Mouse (Mus musculus): ENCODE results near the gene Tlk1. TPM values are rescaled to one million over a fixed set of nuclear protein-coding genes. Genes with fewer than 3 reads are reported as not detected.

Gene Tlk1
- total and polyA plus RNA-seq, 3 experiments = 13.1 to 37.6 (median 17.4) TPM

DNA sequence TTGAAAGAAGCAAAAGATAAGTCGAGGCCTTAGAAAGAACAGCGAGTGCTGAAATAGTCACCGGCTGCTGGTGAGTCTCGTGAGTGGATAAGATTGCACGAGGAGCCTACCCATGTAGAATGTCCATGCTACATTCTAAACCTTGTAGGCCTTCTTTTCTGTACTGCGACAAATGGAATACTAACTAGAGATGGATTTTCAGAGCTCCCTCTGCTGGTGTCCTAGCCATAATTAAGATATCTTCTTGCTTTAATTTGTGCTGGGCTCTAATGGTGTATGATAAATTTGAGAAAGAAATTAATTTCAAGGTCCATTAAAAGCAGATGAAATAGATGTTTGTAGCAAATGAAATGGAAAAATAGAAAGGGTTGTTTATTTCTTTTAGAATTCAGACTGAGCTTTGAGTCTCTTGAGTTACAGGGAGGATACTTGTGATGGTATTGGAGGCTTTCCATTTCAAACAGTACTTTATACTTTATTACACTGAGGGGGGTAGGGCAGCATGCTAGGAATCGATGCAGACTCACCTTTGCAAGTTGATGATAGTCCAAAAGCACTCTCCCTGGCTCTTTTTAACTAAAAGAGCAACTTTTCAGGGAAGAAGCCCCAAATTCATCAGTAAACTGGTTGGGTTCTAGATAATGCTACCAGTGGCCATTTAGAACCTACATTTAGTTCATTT is 151.9 kb downstream of the Tlk1 start:
- Histone ChIP-seq H3K36me3 (replicated peaks in 1 of 2; ENCODE audit: control insufficient read depth in 1 of 2, insufficient read depth in 1 of 2, low read length in 1 of 2) (peaks cover 6 to 51% of the 10 kb centered on the region in 2 experiments), H3K79me2 (replicated peaks; ENCODE audit: control insufficient read depth, extremely low read depth, insufficient read depth, poor library complexity, severe bottlenecking) (peaks cover 50% of the 10 kb centered on the region), H3K27ac (ENCODE audit: insufficient read depth, low read depth) (no peak overlapping the region), H3K4me1 (ENCODE audit: control insufficient read depth in 1 of 2, insufficient read depth in 2 of 2) (peaks cover 14 to 33% of the 10 kb centered on the region in 2 experiments; a peak in 3 of 4 replicates), H3K9me3 (replicated peaks; ENCODE audit: low read length) (no peaks in the 10 kb centered on the region), H3K4me3 (replicated peaks in 1 of 3; ENCODE audit: low read depth in 2 of 3, low read length in 2 of 3, poor library complexity in 1 of 3) (no peak overlapping the region), H3K4me2 (ENCODE audit: insufficient read depth, low read depth, poor library complexity, severe bottlenecking) (no peak overlapping the region), H3K9ac (ENCODE audit: insufficient read depth, low read depth) (no peak overlapping the region), H3K27me3 (replicated peaks) (no peaks in the 10 kb centered on the region)
- DNase-seq (ENCODE audit: extremely low read depth) = peak; percentile 16
- in situ Hi-C loops (cut with MboI; ENCODE audit: low pct_ligation_motif_present, low pct_unique_long_range_greater_than_20kb, low sequenced_read_pairs) = no loop called here
- dilution Hi-C loops (cut with MboI; ENCODE audit: extremely low pct_ligation_motif_present, extremely low pct_unique_long_range_greater_than_20kb, low sequenced_read_pairs) = no loop called here
- no peak for TF ChIP-seq PAX5 (IDR thresholded peaks at IDR 0.05; ENCODE audit: low read length)
- no peak for TF ChIP-seq MAFK (IDR thresholded peaks at IDR 0.05; ENCODE audit: insufficient replicate concordance, low read length)
- TF ChIP-seq KAT2A (IDR thresholded peaks at IDR 0.05; ENCODE audit: insufficient replicate concordance, low read length) = no peak
- peak in 1 of 2 experiments; percentile 56; a peak in 2 of 4 replicates for TF ChIP-seq CTCF (conservative IDR thresholded peaks at IDR 0.05 in 1 of 2, IDR thresholded peaks at IDR 0.05 in 1 of 2; ENCODE audit: low read depth in 2 of 2, low read length in 2 of 2)
- peak; percentile 6 for TF ChIP-seq RAD21 (IDR thresholded peaks at IDR 0.05; ENCODE audit: low read depth, low read length)
- TF ChIP-seq NELFE (IDR thresholded peaks at IDR 0.05; ENCODE audit: low read depth, low read length) = no peak
- peak; percentile 16; the same call in 1 of the 2 replicates for TF ChIP-seq SMC3 (IDR thresholded peaks at IDR 0.05; ENCODE audit: low read depth, low read length)
- TF ChIP-seq MXI1 (IDR thresholded peaks at IDR 0.05; ENCODE audit: low read depth, low read length) = no peak

DNA sequence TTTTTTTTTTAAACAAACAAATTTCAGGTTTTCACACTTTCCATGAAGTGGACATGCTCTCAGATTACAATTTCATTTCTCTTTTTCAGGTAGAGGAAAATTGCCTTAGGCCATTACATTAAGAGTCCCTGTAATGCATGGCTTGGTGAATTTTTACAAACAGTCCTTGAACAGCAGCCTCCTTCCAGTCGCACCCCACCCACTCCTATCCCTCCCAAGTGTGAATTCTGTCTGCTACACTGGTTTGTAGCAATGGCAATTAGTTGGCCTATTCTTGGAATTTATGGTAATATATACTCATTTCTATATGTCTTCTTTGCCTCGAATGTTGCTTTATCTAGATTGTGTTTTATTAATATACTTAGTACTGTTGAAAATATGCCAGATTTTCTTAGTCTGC is 153.1 kb downstream of the Tlk1 start:
- Histone ChIP-seq H3K9ac (ENCODE audit: insufficient read depth, low read depth) (no peak overlapping the region), H3K36me3 (replicated peaks in 1 of 2; ENCODE audit: control insufficient read depth in 1 of 2, insufficient read depth in 1 of 2, low read length in 1 of 2) (peaks cover 0 to 43% of the 10 kb centered on the region in 2 experiments), H3K79me2 (replicated peaks; ENCODE audit: control insufficient read depth, extremely low read depth, insufficient read depth, poor library complexity, severe bottlenecking) (peaks cover 60% of the 10 kb centered on the region), H3K4me2 (ENCODE audit: insufficient read depth, low read depth, poor library complexity, severe bottlenecking) (no peak overlapping the region), H3K9me3 (replicated peaks; ENCODE audit: low read length) (no peaks in the 10 kb centered on the region), H3K4me1 (ENCODE audit: control insufficient read depth in 1 of 2, insufficient read depth in 2 of 2) (peaks cover 18 to 44% of the 10 kb centered on the region in 2 experiments; a peak in 3 of 4 replicates), H3K27ac (ENCODE audit: insufficient read depth, low read depth) (no peak overlapping the region), H3K4me3 (replicated peaks in 1 of 3; ENCODE audit: low read depth in 2 of 3, low read length in 2 of 3, poor library complexity in 1 of 3) (no peak overlapping the region), H3K27me3 (replicated peaks) (no peaks in the 10 kb centered on the region)
- dilution Hi-C loops (cut with MboI; ENCODE audit: extremely low pct_ligation_motif_present, extremely low pct_unique_long_range_greater_than_20kb, low sequenced_read_pairs) (no loop called here), in situ Hi-C loops (cut with MboI; ENCODE audit: low pct_ligation_motif_present, low pct_unique_long_range_greater_than_20kb, low sequenced_read_pairs) (no loop called here)
- TF ChIP-seq PAX5 (IDR thresholded peaks at IDR 0.05; ENCODE audit: low read length) = no peak
- TF ChIP-seq E2F4 (IDR thresholded peaks at IDR 0.05; ENCODE audit: insufficient replicate concordance, low read depth, low read length) = no peak
- no peak for TF ChIP-seq MAFK (IDR thresholded peaks at IDR 0.05; ENCODE audit: insufficient replicate concordance, low read length)
- no peak for TF ChIP-seq JUND (conservative IDR thresholded peaks at IDR 0.05; ENCODE audit: low read depth, low read length)
- no peak for TF ChIP-seq CHD2 (IDR thresholded peaks at IDR 0.05; ENCODE audit: low read length)
- no peak for TF ChIP-seq MAX (IDR thresholded peaks at IDR 0.05; ENCODE audit: low read length)
- TF ChIP-seq USF2 (conservative IDR thresholded peaks at IDR 0.05; ENCODE audit: low read depth, low read length) = no peak
- TF ChIP-seq HCFC1 (IDR thresholded peaks at IDR 0.05; ENCODE audit: low read depth, low read length) = no peak
- TF ChIP-seq UBTF (IDR thresholded peaks at IDR 0.05; ENCODE audit: low read depth, low read length) = no peak
- TF ChIP-seq USF1 (IDR thresholded peaks at IDR 0.05; ENCODE audit: low read depth, low read length) = no peak
- TF ChIP-seq SMC3 (IDR thresholded peaks at IDR 0.05; ENCODE audit: low read depth, low read length) = no peak
- TF ChIP-seq RAD21 (IDR thresholded peaks at IDR 0.05; ENCODE audit: low read depth, low read length) = no peak
- TF ChIP-seq JUN (IDR thresholded peaks at IDR 0.05; ENCODE audit: insufficient read depth, low read depth, low read length) = no peak
- TF ChIP-seq IRF4 (IDR thresholded peaks at IDR 0.05; ENCODE audit: low read depth, low read length) = no peak
- DNase-seq (ENCODE audit: extremely low read depth) = no peak

Measured in CH12.LX (cell line).